Mouse (Mus musculus): ENCODE measurements around the gene Bcam. TPM values are rescaled to one million over a fixed set of nuclear protein-coding genes. Genes with fewer than 3 reads are reported as not detected.
A peak's percentile ranks its signal among the peaks of the same experiment; 100 is the strongest.

Gene Bcam
- total RNA-seq (2021): 10 to 100 TPM; 22.0 to 22.6 TPM
- long read RNA-seq, experiment 1, transcript Bcam-201 (15 exons, 2,429 nt): major isoform, 7 of 17 reads
- long read RNA-seq, experiment 1, partial matches to known transcripts: 0 of 17 reads
- long read RNA-seq, experiment 1, other reads (novel, unspliced or antisense): 7 of 17 reads
- long read RNA-seq, experiment 2, transcript Bcam-201 (15 exons, 2,429 nt): major isoform, 8 of 16 reads
- long read RNA-seq, experiment 2, partial matches to known transcripts: 4 of 16 reads
- long read RNA-seq, experiment 2, other reads (novel, unspliced or antisense): 1 of 16 reads

DNA sequence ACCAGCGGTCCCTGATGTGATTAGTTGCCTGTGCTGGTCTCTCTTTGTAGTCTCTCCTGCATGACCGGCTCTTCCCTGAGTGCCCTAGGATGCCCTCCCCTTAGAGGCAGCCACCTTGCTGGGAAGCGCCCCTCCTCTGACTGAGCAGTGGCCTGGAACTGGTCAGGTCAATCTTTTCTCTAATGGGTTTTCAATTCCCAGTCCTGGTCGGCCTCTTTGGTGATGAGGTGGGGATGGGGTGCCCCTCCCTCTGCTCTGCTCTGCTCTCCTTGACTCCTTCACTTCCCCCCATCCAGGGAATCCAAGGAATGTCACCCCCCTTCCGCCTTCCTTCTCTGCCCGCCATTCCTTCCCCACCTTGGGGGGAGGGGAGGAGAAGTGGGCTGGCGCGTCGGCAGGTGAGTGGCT, at the start of gene Bcam:
Gene Bcam (minus strand): TSS at position 33 of the 408 bp plus-strand sequence.
- intact Hi-C loops (cut with DNase I): no loop called here

DNA sequence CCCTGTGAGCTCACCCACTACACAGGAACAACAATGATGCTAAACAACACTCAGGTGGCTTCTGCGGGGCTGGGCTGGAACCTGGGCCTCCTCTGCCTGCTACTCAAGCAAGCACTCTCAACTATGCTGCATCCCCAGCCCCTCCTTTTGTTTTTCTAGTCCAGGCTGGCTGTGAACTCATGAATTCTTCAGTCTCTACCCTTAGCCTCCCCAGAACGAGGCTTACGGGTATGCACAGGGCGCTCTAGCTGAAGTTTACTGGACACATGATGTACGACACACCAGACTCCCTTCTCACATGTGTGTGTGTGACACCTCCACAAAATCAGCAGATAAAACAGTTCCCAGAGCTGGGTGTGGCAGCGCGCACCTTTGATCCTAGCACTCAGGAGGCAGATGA, 48.1 kb upstream of the Bcam start:
- intact Hi-C loops (cut with DNase I): no loop called here
- no peak for DNase-seq

More for the DNA sequence above, at the start of gene Bcam:
- DNase-seq: no peak

DNA sequence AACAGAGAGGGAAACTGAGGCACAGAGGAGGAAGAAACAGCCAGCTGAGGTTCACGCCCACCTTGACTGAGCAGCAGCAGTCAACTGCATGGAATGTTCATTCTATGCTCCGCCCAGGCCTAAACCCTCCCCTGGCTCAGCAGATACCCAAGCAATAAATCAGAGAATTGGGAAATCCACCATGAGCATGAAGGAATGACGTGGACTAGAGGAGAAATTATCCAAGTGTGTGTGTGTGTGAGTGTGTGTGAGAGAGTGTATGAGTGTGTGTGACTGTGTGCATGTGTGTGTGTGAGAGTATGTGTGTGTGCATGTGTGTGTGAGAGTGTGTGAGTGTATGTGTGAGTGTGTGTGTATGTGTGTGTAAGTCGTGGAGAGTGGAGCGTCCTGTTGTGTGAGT, 47.6 kb upstream of the Bcam start:
- intact Hi-C loops (cut with DNase I): no loop called here
- no peak for DNase-seq

DNA sequence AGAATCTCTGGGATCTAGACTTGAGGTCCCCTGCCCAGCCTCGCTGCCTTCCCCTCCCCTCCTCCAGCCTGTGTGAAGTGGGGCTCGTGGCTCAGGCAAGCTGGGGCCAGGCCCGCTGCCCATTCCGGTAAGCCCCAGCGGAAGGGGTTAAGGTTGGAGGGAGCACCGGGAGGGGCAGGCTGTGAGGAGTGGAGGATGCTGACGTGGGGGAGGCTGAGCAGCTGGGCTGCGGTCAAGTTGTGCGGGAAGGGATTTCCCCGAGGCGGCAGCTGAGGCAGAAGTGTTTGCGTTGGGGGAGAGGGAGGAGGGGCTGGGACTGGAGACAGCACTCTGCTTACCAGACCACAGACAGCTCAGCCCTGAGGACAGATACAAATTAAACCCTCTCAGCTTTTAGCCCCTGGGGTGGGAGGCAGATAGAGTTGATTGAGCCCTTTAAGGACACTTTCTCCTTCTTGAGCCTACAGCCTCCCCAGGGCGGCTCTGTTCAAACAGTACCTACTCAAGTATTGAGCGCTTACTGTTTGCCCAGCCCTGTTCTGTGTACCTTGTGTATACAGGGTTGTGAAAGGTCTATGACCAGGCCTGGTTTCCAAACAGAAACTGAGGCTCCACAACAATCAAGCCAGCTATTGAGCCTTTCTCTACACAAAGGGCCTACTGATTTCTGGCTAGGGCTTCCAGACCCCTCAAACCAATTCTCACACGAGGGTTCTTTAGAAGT, 46.7 kb upstream of the Bcam start:
- intact Hi-C loops (cut with DNase I): no loop called here
- peak; percentile 38 to 43 for DNase-seq

DNA sequence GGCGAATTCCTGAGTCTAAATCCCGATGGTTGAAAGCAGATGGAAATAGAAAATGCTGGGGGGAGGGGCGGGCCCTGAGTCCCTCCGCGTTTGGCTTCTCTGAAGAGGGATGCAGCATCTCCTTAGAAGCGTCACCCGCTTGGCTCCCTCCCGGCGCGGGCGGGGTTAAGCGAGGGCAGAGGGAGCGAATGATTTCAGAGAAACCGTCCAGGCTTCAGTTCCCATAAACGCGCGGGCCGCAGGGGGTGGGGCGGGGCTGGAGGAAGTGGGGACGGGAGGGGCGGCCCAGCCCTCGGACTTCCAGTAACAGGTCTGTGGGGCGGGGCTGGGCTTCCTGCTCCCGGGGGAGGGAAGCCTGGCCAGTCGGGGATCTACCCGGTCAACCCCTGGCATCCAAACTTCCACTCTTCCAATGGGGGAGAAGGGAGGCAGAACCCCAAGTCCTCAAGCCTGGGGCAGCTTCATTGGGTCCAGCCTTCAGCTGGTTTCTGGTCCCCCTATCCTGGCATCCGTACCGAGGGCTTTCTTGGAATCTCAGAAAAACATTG, 45.5 kb upstream of the Bcam start:
- intact Hi-C loops (cut with DNase I): no loop called here
- DNase-seq: peak; percentile 76 to 86

DNA sequence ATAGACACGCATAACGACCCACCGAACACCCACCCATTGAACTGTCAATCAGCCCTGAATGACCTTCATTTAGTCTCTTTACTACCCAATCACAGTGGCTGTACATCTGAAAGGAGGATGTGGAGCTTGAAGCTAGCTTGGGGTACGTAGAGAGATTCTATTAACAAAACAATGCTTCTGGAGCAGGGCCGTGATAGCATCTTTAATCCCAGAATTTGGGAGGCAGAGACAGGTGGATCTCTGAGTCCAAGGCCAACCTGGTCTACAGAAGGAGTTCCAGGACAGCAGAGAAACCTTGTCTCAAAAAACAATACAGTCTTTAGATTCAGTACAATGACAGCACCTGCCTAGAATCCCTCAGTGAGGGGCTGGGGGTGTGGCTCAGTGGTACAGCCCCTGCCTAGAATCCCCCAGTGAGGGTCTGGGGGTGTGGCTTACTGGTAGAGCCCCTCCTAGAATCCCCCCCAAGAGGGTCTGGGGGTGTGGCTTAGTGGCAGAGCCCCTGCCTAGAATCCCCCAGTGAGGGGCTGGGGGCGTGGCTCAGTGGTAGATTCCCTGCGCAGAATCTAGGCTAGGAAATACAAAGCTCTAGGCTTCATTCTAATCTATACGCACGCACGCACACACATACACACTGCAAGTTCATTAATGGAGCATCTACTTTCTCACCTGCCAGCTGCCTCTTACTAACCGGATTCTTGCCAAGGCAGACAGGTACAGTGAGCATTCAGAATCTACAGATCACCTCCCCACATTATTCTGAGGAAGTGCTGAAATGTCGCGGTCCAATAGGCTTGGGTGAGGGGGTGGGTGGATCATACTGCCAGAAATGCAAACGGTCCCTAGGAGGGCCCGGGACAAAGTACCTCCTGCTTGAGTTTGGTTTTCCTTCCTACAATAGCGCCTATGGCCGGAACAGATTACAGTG, 44.7 kb upstream of the Bcam start:
- no peak for DNase-seq
- intact Hi-C loops (cut with DNase I): no loop called here

DNA sequence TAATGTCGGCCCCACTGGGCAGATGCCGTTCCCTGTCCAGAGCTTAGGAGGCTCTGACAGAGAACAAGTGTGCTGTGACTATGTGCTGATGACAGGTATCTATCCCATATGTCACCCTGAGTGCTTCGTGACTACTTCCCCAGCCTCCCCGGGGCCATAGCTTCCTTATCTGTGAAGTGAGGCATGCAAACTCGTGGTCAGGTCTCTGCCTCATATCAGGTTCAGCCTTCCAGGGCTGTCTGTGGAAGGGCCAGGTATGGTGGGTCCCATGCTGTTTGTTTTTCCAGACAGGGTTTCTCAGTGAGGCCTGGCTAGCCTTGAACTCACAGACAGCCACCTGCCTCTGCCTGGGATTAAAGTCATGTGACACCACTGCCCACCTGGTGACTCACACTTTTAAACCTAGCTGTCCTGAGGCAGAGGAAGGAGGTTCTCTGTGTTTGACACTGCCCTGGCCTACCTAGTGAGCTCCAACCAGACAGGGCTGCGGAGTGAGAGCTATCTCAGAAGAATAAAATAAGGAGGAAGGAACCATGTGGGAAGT, 42.8 kb upstream of the Bcam start:
- no peak for DNase-seq
- intact Hi-C loops (cut with DNase I): no loop called here

DNA sequence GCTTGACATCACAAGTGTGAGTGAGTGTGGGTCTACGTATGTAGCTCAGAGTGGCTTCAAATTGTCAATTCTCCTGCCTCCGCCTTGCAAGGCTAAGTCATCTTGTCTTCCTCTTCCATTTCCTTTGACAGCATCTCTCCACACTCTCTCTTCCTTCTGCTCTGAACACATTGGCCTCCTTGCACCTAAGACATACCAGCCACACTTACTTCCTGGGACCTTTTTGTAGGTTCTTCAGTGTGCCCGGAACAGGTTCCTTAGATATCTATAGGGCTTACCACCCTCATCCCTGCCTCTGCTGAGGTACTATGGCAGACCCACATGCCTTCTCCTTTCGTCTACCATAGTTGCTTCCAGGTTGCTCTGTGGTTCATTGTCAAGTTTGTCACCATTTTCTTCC, 42.3 kb upstream of the Bcam start:
- DNase-seq: no peak
- intact Hi-C loops (cut with DNase I): no loop called here

DNA sequence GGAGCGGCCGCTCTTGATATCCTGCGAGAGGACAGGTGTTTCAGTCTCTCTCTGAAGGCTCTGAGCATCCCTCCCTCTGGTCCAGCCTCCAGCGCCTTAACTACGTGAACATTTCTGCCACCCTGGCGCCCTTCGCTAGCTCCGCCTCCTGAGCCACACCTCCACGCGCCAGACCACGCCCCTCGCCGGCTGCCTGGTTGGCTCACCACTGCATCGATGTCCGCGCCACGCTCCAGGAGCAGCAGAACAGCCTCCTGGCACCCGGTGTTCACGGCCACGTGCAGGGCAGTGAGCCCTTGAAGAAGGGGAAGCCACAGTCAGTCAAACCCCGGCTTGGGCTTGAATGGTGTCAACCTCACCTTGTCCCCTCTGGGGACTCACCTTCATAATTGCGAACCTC, 40.3 kb upstream of the Bcam start:
- DNase-seq: peak in 1 of 2 experiments; percentile 25
- intact Hi-C loops (cut with DNase I): no loop called here

DNA sequence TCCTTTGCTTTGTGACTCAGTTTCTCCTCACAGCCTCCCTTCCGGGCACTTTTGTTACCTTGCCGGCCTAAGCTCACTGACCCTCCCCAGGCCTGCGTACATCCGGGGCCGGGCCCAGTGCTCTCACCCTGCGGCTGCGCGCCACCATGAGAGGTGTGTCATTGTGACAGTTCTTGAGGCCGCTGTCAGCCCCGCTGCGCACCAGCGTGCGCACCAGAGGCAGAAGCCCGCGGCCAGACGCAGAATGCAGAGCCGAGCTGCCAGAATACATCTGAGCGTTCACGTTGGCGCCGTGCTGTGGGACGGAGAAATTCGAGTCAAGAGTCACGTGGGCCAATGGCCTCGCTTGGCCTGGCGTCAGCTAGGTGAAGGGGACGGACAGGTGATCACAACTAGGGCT, 38.6 kb upstream of the Bcam start:
- no peak for DNase-seq
- intact Hi-C loops (cut with DNase I): loop anchor here (10.0 kb wide), 1 partner anchor 145 kb away; the partner anchor contains the start of gene Igsf23

DNA sequence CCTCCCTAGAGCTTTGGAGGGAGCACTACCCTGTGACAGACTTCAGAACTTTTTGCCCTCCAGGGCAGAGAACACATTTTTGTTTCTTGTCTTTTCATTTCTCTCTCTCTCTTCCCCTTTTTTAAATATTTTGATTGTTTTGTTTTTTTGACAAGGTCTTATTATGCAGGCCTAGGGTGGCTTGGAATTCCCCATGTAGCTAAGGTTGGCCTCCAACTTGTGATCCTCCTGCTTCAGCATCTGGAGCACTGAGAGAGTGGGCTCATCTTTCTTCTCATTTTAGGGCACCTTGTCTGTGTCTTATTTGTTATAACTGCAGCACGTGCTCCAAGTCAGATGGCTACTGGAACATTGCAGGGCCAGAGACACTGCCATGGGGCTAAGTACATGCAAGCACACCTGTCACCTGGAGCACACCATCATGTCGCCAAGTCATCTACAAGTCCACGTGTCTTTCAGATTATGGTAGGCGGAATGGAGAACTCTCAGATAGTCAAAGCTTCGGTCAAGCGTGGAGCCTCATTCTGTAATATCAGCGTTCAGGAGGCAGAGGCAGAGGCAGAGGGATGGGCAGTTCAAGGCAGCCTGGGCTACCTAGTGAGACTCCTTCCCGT, 35.6 kb upstream of the Bcam start:
- DNase-seq: no peak
- intact Hi-C loops (cut with DNase I): loop anchor here (10.0 kb wide), 1 partner anchor 148 kb away; the partner anchor contains the start of gene Igsf23

DNA sequence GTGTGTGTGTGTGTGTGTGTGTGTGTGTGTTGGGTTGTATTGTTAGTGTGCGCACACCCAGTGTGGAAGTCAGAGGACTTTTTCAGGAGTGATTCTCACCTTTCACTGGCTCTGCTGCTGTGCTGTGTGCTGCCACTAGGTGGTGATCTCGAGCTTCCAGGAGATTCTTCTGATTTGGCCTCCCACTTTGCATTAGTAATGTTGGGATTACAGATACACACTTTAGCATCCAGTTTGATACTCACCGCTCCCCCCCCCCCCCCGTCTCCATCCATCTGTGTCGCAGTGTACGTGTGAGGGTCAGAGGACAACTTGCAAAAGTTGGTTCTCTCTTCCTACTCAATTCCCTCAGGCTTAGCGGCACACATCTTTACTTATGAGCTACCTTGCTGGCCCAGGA, 32.2 kb upstream of the Bcam start:
- DNase-seq: peak; percentile 61 to 75
- intact Hi-C loops (cut with DNase I): loop anchor here (1.0 to 10.0 kb wide), 2 partner anchors 40 to 152 kb away; partner anchors contain the start of gene Igsf23

DNA sequence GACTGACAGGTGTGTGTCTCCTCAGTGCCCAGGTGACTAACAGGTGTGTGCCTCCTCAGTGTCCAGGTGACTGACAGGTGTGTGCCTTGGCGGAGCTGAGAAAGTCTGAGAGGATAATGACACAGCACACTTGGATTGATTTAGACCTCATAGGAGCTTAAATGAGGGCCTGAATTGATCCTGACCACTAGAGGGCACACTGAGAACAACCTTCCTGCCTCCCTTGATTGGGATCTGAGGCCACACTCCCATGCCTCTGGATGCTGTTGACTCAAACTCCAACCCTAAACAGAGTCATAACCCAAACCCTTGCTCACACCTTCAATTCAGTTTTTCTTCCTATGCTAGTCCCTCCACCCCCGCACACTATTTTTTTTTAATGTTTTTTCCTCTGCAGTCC, 29.9 kb upstream of the Bcam start:
- no peak for DNase-seq
- intact Hi-C loops (cut with DNase I): loop anchor here (10.0 kb wide), 1 partner anchor 154 kb away; the partner anchor contains the start of gene Igsf23

DNA sequence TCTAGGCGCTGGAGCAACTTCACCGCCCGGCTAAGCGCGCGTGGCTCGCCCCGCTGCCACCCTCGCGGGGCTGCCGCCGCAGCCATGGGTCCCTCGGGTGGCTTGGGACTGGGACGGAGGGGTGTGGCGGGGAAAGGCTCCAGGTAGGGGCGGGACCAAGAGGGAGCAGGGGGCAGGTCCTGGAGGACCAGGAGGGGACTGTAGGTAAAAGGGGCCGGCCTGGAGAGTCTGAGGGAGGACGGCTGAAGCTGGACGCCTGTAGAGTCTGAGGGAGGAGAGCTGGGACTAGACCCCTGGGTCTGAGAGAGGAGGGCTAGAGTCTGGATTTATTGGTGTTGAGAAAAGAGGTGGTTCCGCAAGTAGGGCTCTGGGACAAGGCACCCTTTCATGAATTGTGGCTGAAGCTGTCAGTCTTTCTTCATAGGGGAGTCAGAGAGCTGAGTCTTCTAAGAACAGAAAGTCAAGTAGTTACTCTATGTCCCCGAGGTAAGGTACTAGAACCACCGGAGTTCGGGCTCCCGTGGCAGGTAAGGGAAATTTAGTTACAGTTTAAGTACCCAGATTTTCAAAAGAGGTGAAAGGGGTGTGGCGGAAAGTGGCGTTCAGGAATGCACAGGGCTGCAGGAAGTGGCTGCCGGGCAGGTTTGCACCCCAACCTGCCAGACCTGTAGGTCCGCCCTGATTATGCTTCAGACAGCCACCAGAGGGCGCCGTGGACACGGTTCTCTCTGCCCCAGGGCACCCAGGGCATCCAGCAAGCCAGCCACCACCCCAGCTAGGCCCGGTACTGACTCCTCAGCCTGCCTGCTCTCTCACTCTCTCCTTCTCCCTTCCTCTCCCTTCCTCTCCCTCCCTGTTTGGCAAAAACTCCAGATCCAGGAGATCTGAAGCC, 26.1 kb upstream of the Bcam start, which contains the start of gene Cblc:
Gene Cblc (minus strand): TSS at position 113 of the 892 bp plus-strand sequence.
- peak; percentile 60 to 70 for DNase-seq
- intact Hi-C loops (cut with DNase I): loop anchor here (10.0 kb wide), 1 partner anchor 122 kb away; the partner anchor contains the start of gene Apoc2

DNA sequence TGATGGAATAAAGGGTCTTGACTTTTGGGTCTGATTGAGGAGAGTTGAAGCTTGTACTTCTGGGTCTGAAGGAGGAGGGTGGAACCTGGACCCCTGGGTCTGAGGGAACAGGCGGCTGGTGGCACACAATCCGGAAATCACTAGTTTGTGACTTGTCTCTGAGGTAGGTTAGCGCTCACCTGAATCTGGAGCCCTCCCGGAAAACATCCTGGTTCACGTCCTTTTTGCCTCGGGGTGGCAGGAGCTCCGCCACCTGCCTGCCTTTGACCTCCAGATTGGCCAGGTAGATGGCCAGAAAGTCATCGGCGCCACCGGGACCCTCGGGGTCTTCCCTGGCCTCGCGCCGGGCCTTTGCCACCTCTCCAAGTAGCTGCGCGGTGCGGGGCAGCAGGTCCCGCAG, 25.4 kb upstream of the Bcam start:
- DNase-seq: no peak
- intact Hi-C loops (cut with DNase I): loop anchor here (10.0 kb wide), 1 partner anchor 121 kb away; the partner anchor contains the start of gene Apoc2

DNA sequence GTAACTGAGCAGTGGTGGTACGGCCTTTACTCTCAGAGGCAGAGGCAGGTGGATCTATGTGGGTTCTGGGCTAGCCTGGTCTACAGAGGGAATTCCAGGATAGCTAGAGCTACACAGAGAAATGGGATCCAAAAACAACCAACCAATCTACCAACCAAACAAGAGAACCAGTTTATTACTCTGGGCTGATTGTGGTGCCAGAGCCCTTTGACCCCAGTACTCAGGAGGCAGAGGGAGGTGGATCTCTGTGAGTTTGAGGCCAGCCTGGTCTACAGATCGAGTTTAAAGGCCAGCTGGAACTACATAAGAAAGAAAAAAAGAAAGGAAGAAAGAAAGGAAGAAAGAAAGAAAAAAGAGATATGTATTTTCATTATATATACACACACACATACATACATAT, 24.4 kb upstream of the Bcam start:
- no peak for DNase-seq
- intact Hi-C loops (cut with DNase I): loop anchor here (10.0 kb wide), 1 partner anchor 120 kb away; the partner anchor contains the start of gene Apoc2

DNA sequence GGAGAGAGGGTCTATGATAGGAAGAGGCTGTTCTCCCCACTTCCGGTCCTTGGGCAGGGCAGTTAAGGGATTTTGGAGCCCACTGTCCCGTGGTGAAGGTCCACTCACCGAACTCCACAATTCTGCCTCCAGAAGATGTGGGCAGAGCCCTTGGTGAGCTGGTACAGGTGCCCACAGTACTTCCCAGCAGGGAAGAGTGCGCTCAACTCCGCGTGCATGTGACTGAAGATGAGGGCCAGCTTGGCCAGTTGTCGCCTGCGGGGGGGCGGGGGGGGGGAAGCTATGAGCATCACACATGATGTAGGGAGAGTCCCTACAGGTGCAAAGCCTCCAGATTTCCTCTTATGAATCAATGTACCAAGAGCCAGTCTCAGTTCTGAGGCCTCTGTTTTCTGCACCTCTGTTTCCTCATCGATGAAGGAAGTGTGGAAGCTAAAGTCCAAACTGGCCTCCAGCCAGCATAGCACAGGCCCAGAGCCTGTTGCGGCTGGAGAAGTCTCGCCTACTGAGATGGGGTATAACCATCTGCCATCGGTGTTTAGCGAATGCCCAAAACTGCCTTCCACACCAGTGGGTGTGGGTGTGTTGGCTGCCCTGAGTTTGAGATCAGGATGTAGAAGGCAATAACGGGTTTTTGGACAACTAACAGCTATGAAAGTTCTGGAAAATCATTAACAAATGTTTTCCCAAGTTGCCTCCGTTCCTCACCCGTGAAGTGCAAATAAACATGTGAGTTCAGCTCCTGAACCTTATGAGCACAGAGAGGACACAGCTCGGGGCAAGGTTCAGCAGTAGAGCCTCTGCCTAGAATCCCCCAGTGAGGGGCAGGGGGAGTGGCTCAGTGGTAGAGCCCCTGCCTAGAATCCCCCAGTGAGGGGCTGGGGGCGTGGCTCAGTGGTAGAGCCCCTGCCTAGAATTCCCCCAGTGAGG, 22.1 kb upstream of the Bcam start:
- intact Hi-C loops (cut with DNase I): loop anchor here (10.0 kb wide), 1 partner anchor 118 kb away; the partner anchor contains the start of gene Apoc2
- no peak for DNase-seq

Measured in gastrocnemius, postnatal 36 days (tissue).